Mouse (Mus musculus) G1E (cell line): Measurements from ENCODE around the gene Rnf141.

Experiments
- CTCF ChIP-seq: IDR thresholded peaks from 2 replicates; pipeline ENCODE4 v1.5.1; 2012; ENCODE audit warnings: low read depth, low read length, inconsistent platforms, mixed read lengths
- GATA1 ChIP-seq: IDR thresholded peaks from 2 replicates; pipeline ENCODE4 v1.6.1; 2012; ENCODE audit warnings: borderline replicate concordance, low read length, inconsistent platforms, mixed read lengths
- POLR2AphosphoS5 ChIP-seq: IDR thresholded peaks from 2 replicates; pipeline ENCODE4 v1.6.1; 2012; ENCODE audit warnings: low read depth, low read length, inconsistent platforms; ENCODE audit not compliant: insufficient replicate concordance
- TAL1 ChIP-seq: conservative IDR thresholded peaks from 2 replicates; pipeline ENCODE4 v1.6.1; 2012; ENCODE audit warnings: low read depth, low read length, inconsistent platforms, mixed read lengths

DNA sequence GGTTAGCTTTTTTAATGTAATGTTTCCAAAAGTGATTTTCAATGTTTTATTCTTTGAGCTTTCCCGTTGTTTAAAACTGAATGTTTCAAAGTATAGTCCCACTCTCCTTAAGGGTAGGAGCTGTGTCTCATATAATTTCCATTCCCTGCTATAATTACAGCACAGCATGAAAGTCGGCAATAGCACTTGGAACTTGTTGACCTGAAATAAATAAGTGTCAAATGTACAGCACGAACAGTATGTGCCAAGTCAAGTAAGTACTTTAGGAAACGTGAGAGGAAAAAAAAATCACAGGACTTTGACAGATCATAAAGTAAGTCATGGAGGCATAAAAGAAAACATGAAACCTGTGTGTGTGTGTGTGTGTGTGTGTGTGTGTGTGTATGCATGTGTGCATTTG is 22.2 kb downstream of the Rnf141 start:
- TF ChIP-seq CTCF: no peak
- no peak for TF ChIP-seq POLR2AphosphoS5
- no peak for TF ChIP-seq GATA1
- no peak for TF ChIP-seq TAL1
